Mouse (Mus musculus): ENCODE measurements around the gene Raph1. TPM values are rescaled to one million over a fixed set of nuclear protein-coding genes. Genes with fewer than 3 reads are reported as not detected.

Gene Raph1
- 34.0 TPM for polyA plus RNA-seq (2014; fragmentation: Illumina TruSeq; extraction: RNeasy Lipid Tissue Mini Kit (QIAGEN cat#74804); ENCODE audit: low read depth, low replicate concordance)

DNA sequence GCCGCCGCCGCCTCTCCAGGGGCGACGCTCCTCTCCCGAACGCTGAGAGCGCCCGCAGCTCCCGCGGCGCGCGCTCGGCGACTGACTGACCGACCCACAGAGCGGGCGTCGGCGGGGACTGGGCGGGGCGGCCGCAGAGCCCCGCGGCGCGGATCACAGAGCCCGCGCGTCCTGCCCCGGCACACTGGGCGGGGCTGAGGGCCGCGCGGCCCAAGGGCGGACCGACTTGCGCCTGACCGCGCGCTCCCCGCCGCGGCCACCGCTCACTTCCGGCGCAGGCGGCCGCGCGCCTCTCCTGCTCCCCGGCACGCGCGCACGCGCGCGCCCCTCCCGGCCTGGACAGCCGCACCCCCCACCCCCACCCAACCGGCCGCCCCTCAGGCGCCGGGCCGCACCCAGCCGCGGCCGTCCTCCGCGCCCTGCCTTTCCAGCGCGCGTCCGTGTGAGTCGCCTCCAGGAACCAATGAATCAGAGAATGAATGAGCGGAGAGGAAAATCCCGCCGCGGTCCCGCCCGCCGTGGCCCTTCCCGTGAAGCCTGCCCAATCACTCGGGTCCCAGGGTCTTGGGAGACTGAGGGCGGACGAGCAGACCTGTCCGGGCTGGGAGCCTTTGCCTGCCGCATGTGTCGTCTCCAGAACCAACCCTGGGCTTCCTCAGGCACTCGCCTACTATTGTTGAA, at the start of gene Raph1:
Gene Raph1, minus strand, starts transcription at position 474 of the 681 bp plus-strand sequence.

Other genes with a start within 250 kb of the Raph1 start
- 11.9 TPM for gene Cyp20a1, start 223.8 kb downstream of the Raph1 start, polyA plus RNA-seq (2014; fragmentation: Illumina TruSeq; extraction: RNeasy Lipid Tissue Mini Kit (QIAGEN cat#74804); ENCODE audit: low read depth, low replicate concordance)
- gene Abi2, start 157.5 kb downstream of the Raph1 start, polyA plus RNA-seq (2014; fragmentation: Illumina TruSeq; extraction: RNeasy Lipid Tissue Mini Kit (QIAGEN cat#74804); ENCODE audit: low read depth, low replicate concordance), result 6.4 TPM
- gene Cd28, start 149.7 kb upstream of the Raph1 start, polyA plus RNA-seq (2014; fragmentation: Illumina TruSeq; extraction: RNeasy Lipid Tissue Mini Kit (QIAGEN cat#74804); ENCODE audit: low read depth, low replicate concordance), result 4.0 TPM